Mouse (Mus musculus) right cerebral cortex, postnatal 36 days (tissue): ENCODE measurements at regions not wholly inside any gene's neighbourhood (a gene's known extent, or its start where the extent isn't known, plus 50 kb on each side); places are given as distances from the start of the nearest gene placed in this dataset.
A peak's percentile ranks its signal among the peaks of the same experiment; 100 is the strongest.

Source experiments
- DNase-seq, 2 experiments: peaks; one replicate each; pipeline ENCODE4 v3.0.0; 2022; ENCODE audit warnings: low spot score in 2 of 2, mixed read lengths in 1 of 2

DNA sequence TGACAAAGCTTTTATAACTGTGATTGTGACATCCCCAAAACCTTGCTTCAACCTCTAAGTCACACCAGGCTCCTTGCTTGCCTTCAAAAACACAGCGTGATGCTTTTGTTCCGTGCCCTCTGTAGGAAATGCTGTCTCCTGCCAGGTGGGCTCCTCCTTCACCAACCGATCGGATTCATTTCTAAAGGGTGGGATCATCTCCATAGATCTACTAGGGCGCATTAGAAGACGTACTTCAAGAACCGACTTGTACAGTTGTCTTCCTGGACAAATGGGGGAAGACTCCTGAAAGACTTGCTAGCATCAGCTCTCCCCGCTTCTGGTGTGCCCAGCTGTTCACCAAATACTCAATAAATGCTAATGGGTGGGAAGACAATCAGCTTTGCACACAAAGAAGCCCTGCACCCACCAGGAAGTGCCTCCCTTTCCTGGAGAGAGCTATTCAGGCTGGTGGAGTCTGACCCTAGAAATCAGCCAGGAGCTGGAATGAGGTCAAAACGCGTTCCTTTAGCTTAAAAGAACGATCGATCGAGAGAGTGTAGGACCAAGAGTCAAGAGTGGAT lies 53.0 kb downstream of the Hoxa1 start:
- no peak for DNase-seq

DNA sequence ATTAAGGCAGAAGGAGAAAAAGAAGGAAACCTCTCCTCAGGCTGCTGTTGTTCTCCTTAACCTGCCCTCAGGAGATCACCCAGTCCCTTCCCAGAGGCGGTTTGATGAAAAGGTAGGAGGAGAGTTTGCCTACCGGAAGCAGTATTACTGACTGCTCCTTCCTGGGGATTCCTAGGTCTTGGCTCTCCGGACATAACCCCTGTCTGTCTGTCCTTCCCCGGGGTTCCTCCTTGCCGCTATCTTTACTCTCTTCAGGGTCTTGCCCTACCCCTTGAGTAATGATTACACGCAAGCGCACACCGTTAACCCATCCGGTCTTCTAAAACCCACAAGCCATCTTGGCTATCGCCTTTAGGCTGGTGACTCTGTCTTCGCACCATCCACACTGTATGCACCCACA lies 54.0 kb downstream of the Hoxa1 start:
- DNase-seq: no peak

DNA sequence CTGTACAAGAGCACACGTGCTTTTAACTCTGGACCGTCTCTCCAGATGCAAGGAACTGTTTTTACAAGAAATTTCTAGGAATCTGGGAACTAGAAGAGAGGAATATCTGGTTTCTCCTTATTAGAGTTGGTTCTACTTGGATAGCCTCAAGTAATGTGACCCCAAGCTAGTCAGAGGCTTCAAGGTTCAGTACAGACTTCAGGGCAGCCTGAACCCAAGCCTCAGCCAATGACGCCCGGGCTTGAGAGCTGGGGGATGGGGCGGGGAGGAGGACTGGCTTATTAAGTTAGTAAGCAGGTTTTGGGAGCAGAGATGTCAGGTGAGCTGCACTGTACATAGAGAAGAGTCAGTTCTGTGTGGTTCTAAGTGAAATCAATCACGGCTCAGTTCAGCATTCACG lies 54.5 kb downstream of the Hoxa1 start:
- no peak for DNase-seq

GRCm38 (mm10) chr6:52102699-52103098 lies 55.4 kb downstream of the Hoxa1 start:
- DNase-seq: no peak

GRCm38 (mm10) chr6:52102179-52102578 lies 55.9 kb downstream of the Hoxa1 start:
- no peak for DNase-seq

DNA sequence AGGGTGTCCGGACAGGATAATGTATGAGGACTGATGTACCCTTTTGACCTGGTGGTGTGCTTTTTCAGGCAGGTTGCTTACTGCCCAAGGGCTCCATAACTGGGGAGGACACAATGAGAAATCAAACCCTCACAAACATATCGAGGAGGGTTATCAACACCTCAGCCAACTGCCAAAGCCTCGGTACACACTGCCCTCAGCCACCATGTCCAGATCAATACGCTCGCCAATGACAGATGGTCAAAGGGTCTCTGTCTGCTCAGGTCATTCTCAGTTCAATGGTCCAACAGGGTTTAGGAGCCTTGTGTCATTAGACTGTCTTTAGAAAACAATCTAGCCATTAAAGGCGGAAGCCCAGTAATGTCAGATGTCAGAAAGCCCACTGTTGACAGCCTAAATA lies 56.9 kb downstream of the Hoxa1 start:
- no peak for DNase-seq

GRCm38 (mm10) chr6:52098851-52099250 lies 59.3 kb downstream of the Hoxa1 start:
- DNase-seq: no peak

- no peak for DNase-seq
These were observed 62.5 kb downstream of the Hoxa1 start for GRCm38 (mm10) chr6:52095575-52095974.

DNA sequence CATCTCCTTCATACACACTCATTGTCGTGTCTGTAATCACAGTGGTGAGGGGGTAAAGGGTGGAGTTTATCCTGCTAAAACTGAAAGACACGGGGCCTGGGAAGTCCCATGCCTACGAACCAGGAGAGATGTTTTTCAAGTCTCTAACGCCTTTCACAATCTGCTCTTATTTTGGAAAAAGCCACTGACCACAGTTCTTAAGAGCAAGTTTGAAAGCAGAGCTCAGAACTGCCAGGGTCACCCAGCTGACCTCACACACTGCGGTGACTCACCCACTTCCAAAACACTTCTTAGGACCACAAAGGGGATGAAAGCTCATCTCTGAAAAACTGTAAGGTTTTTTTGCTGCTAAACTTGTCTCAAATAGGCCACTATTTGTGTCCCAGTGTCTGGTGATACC lies 66.7 kb downstream of the Hoxa1 start:
- no peak for DNase-seq

- DNase-seq: no peak
These were observed 72.0 kb downstream of the Hoxa1 start for GRCm38 (mm10) chr6:52085932-52086643.

DNA sequence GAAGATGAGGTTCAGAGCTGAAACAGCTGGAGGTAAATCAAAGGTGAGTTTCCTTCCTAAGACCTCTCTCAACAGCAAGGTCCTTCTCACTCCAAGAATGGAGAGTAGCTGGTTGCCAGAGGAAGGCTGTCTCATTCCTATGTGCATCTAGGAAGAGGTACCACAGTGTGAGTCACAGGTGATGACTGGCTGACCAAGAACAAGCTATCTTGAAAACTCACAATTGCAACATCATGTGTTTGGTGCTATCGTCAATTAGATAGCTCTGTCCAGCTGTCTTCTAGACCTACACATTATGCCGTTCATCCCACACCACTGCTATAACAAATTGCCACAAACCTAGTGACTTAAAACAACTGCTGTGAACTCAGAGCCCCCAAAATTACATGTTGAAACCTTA lies 72.3 kb upstream of the Skap2 start:
- DNase-seq: no peak

DNA sequence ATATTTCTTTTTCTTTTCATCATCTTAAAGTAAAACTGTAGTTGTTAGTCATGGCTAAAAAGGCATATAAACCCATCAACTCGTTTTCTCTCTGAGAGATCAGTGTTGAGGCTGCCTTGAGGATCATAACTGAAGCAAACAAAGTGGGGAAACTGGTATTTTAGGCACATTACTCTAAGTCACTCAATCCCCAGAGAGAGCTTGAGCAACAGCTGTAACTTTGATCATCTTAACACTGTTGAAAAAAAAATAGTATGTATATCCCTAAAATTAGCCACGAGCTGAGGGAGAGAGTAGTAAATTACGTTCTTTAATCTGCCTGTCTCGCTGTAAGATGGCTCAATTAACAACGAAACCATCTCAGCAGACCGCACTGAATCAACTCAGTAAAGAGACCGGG lies 67.2 kb upstream of the Skap2 start:
- DNase-seq: no peak

DNA sequence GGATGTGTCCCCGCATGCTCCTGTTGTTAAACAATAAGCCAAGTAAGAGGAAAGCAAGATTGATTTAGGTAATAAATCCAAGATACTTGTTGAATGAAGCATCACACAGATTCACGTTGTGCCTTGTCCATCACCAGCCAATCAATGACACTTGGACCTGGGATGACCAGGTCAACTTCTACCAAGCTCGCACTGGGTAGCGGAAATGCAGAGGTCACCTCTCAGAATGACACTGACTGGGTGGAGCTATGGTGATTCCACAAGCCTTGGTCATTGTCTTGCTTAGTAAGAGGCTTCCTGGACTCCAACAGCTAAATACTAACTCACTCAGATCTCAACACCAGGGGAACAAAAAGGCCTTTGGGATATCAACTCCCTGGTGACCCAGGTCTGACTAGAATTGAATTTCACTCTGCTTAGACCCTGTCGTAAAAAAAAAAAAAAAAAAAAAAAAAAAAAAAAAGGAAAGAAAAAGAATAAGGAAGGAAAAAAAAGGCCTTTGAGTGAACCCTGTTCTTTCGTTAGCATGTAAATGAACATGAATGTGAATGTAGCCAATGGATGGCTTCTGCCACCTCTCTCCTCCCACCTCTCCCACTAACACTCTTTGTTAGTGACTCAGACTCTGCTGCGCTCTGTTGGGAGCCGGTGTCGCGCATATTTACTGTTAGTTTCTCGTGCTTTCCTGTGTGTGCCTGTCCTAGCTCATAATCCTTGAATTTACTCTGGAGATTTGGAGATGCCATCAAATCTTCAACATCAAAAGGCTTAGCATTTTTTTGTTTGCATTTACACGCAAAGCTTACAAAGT lies 66.4 kb upstream of the Skap2 start:
- no peak for DNase-seq

GRCm38 (mm10) chr6:52076179-52076932 lies 64.0 kb upstream of the Skap2 start:
- no peak for DNase-seq

DNA sequence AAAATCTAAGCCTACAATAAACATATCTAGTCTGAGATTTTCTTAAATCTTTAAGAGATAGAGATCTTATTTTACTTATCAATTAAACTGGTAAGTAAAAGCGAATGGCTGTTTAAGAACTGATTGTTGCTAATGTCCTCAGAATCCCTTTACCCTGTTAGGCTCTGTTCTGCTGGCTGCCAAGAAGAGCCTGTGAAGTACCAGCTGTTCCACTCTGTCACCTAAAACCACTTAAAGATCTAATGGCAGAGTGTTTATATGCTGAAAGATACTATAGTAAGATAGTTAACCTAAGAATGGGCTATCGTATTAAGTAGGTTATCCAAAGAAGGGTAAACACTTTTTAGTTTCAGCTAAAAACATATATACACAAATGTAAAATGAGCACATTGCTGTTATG lies 62.6 kb upstream of the Skap2 start:
- no peak for DNase-seq

GRCm38 (mm10) chr6:52067151-52067550 lies 54.8 kb upstream of the Skap2 start:
- DNase-seq: no peak

- DNase-seq: no peak
These were observed 53.3 kb upstream of the Skap2 start for GRCm38 (mm10) chr6:52065652-52066051.

- peak; percentile 18 to 26 for DNase-seq
These were observed 52.0 kb upstream of the Skap2 start for GRCm38 (mm10) chr6:52064176-52065015.
